Mouse (Mus musculus) embryonic stem cell, embryonic (primary cell): ENCODE measurements around the gene Adck2.

Source experiments
- CTCF ChIA-PET, 4 experiments: fragments of 300-600 bp in 2 of 4; fragments of 350-600 bp in 2 of 4; sonication (Branson Sonifier 250); formaldehyde crosslinking; loops; one replicate each; lab custom pipeline; 2022; ENCODE audit warnings: inconsistent platforms in 2 of 4; lab: Charles Lee
- POLR2A ChIA-PET, 4 experiments: fragments of 300-600 bp in 2 of 4; fragments of 350-600 bp in 2 of 4; sonication (Branson Sonifier 250); formaldehyde crosslinking; loops; one replicate each; lab custom pipeline; 2022; ENCODE audit warnings: antibody characterized with exemption in 4 of 4, inconsistent platforms in 1 of 4; lab: Charles Lee

The Adck2 gene

DNA sequence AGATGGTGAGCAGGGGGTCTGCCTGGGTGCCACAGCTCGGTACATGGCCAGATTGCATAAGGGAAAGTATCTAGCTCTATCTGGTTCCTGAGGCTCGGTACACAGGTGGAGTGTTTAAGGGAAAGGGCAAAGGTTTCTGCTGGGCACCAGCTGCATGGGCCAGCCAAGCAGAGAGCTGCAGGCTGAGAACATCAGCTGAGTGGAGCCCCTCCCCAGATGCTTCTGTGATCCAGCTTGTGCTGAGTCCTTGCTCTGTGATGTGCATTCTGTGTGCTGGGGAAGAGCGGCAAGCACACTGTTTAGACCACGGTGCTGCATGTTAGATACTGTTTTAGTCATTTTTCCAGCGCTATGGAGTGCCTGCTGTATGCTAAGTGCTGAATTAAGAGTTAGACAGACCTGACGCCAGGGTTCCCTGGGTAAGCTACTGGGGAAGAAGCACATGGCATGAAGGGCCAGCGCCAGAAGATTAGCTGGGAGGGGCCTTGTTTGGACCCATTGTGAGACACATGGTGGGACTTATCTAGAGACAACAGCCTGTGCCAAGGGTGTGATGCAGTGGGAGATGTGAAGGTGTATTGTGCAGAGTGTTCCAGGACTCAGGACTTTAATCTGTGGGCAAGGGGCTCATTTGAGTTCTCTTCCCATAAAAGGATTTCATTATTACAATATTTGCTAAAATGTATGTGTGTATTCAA, 7.6 kb downstream of the Adck2 start:
- ChIA-PET CTCF (interaction anchor here in 1 of 4 experiments (1.4 kb wide), 1 partner anchor 14 kb away, joined by 3 read pairs; no protein-coding TSS in a partner anchor), POLR2A (interaction anchor here in 2 of 4 experiments (0.6 to 1.4 kb wide), 4 partner anchors 9 to 202 kb away, joined by 3 to 4 read pairs (median 3); no protein-coding TSS in a partner anchor)

DNA sequence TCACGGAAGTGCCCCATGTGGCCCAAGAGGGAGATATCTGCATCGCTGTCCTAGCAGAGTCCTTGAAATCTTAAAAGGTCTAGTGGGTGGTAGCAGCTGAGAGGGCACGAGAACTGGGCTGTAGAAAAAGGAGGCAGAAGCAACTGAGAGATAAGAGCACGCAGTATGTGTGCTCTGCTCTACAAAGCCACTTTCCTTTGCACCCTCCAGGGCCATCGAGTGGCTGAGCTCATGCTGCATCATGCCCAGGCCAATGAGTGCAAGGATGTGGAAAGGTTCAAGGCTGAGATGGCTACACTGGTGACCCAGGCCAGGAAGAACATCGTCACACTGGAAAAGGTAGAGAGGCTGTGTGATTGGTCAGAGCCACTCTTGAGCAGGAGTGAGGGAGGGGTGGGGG, 11.8 kb downstream of the Adck2 start, which contains the start of gene Gm42420:
Gene Gm42420, plus strand, starts transcription at position 237 of the 400 bp plus-strand sequence.
- ChIA-PET CTCF (interaction anchor here in 1 of 4 experiments (0.8 kb wide), 1 partner anchor 120 kb away, joined by 3 read pairs; no protein-coding TSS in a partner anchor), POLR2A (interaction anchor here in 2 of 4 experiments (0.6 to 1.1 kb wide), 2 partner anchors 12 to 385 kb away, joined by 3 read pairs; no protein-coding TSS in a partner anchor)

- CTCF ChIA-PET = interaction anchor here in 1 of 4 experiments (0.9 kb wide), 1 partner anchor 18 kb away, joined by 3 read pairs; the partner anchor contains the start of gene Adck2
- POLR2A ChIA-PET = interaction anchor here in 2 of 4 experiments (0.9 to 4.1 kb wide), 10 partner anchors 13 to 219 kb away, joined by 3 to 25 read pairs (median 3); partner anchors contain the start of genes Adck2 (in 2 of the 2) and Mrps33 (in 1 of the 2)
Observed at GRCm38 (mm10) chr6:39591481-39591880, 17.8 kb downstream of the Adck2 start.

DNA sequence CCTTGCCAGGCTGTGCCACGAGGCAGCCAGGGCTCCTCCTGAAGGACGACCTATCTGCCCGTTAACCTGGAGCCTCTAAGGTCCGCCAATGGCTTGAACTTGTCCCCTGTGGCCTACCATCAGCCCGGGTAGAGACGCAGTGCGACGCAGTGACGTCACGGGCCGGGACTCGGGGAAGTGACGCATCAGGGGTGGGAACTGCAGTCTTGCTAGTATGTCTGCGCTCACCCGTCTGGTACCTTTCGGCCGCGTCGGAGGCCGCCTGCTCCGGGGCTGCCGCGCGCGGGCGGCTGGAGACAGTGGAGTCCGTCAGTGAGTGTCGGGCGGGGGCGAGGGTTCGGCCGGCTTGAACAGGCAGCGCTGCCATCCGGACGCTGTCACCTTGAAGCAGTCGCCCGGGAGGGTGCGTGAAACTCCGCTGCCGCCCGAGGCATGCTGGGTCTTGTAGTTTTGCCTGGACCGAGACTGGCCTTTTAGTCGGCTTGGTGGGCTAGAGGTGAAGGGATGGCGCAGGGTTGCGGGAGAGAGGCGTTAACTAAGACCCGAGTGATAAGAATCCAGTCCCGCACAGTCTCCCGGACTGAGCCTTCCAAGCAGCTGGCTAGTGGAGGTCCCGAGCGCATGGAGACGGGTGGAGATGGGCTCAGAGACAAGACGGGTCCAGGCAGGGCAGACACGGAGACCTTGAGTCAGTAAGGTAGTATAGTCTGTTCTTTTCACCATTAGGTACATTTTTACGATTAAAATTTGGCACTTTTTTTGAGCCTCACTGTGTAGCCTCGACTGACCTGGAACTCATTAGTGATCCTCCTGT, 18.9 kb downstream of the Adck2 start, which contains the start of gene Ndufb2:
Gene Ndufb2, plus strand, starts transcription at position 174 of the 814 bp plus-strand sequence.
- CTCF ChIA-PET = no interaction called here
- POLR2A ChIA-PET = interaction anchor here in 2 of 4 experiments (0.9 to 4.1 kb wide), 3 partner anchors 18 to 19 kb away, joined by 3 to 25 read pairs (median 7); partner anchors contain the start of gene Adck2 (in 2 of the 2)

GRCm38 (mm10) chr6:39600851-39601250, 27.2 kb downstream of the Adck2 start:
- ChIA-PET CTCF (interaction anchor here in 1 of 4 experiments (0.5 to 0.7 kb wide), 2 partner anchors 33 to 87 kb away, joined by 3 read pairs; no protein-coding TSS in a partner anchor), POLR2A (interaction anchor here in 2 of 4 experiments (0.5 to 0.7 kb wide), 2 partner anchors 109 to 1068 kb away, joined by 3 to 4 read pairs; no protein-coding TSS in a partner anchor)

DNA sequence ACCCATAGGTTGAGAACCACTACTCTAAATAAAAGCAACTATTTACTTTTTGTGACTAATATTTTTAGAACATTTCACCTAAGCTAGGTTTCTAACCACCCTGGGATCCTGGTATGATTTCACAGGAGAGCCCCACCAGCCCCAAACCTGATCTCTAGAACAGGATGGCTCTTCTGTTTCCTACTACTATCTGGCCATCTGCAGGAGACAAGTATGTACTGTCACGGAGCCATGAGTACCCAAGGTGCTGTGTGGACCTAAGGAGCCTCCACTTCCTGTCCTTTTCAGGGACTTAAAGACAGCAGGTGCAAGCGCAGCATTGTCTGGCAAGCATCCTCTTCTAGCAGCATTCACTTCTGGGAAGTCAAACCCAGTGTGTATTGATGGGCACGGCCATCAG, 28.2 kb downstream of the Adck2 start:
- POLR2A ChIA-PET = interaction anchor here in 2 of 4 experiments (0.6 to 0.7 kb wide), 2 partner anchors 345 to 1187 kb away, joined by 3 to 5 read pairs; no protein-coding TSS in a partner anchor
- CTCF ChIA-PET = no interaction called here

GRCm38 (mm10) chr6:39604565-39604964, 30.9 kb downstream of the Adck2 start:
- CTCF ChIA-PET = no interaction called here
- POLR2A ChIA-PET = interaction anchor here in 2 of 4 experiments (1.0 to 1.9 kb wide), 3 partner anchors 9 to 200 kb away, joined by 3 to 4 read pairs (median 3); no protein-coding TSS in a partner anchor

DNA sequence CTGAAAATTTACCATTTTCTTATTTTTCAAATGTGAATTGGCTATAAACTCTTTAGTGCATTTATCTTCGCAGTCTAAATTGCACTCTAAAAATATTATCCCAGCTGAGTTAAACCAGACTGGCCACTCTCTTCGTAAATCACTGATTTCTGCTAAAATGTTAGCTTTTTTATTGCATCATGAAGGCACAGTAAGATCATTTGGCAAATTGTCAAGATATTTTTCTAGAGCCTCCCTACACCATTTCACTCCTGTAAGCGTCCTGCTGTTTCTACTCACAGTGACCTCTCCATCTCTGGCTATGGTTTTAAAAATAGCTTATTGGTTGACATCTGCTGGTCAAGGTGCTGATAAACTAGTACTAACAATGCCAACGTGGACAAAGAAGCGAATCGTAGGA, 32.4 kb downstream of the Adck2 start:
- CTCF ChIA-PET = interaction anchor here in 3 of 4 experiments (0.8 to 3.1 kb wide), 3 partner anchors 143 to 630 kb away, joined by 3 to 9 read pairs (median 4); no protein-coding TSS in a partner anchor
- POLR2A ChIA-PET = interaction anchor here in 3 of 4 experiments (0.6 to 2.5 kb wide), 7 partner anchors 8 to 69 kb away, joined by 3 to 7 read pairs (median 3); no protein-coding TSS in a partner anchor

DNA sequence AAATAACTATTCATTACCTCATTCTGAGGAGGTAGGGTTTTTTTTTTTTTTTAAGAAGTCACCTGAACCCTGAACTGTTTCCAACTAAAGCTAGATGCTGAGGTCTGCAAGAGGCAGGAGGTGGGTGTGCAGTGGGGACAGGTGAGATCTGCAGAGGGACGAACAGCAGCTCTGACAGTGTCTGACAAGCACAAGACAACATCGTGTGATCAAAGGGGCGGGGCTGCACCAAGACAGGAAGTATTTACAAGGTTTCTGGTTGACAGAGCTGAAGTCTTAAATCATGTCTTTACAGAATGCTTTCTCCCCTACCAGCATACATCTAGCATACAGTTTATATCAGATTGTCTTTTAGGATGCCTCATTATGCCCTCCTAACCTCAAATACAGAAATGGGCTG, 33.2 kb downstream of the Adck2 start:
- ChIA-PET POLR2A (interaction anchor here in 3 of 4 experiments (0.6 to 2.5 kb wide), 13 partner anchors 7 to 1055 kb away, joined by 3 to 7 read pairs (median 3); partner anchors contain the start of genes Adck2 (in 1 of the 3), Luc7l2 (in 1 of the 3) and Mrps33 (in 1 of the 3)), CTCF (interaction anchor here (0.6 to 3.1 kb wide), 7 partner anchors 57 to 771 kb away, joined by 3 to 9 read pairs (median 3); no protein-coding TSS in a partner anchor)

DNA sequence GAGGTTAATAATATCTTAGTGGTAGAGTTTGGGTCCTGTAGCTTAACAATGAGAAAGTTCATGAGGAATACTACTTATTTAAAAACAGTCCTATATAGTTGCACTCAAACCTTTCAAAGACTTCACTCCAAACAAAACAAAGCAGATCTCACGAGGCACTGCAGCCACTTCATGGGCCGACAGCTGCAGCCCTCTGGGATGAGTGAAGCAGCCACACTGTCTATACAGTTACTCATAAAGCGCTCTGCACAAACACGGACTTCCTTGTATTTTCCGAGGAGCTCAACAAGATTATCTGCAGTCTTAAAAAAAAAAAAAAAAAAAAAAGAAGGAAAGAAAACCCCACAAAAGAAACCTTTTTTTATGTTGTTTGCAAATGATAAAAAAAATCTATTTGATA, 33.7 kb downstream of the Adck2 start:
- CTCF ChIA-PET = interaction anchor here (0.5 to 3.1 kb wide), 8 partner anchors 45 to 770 kb away, joined by 3 to 9 read pairs (median 4); no protein-coding TSS in a partner anchor
- POLR2A ChIA-PET = interaction anchor here in 3 of 4 experiments (0.5 to 2.5 kb wide), 10 partner anchors 8 to 1056 kb away, joined by 3 to 7 read pairs (median 3); partner anchors contain the start of genes Adck2 (in 1 of the 3), Luc7l2 (in 1 of the 3) and Mrps33 (in 1 of the 3)

- POLR2A ChIA-PET = interaction anchor here in 2 of 4 experiments (0.6 to 0.9 kb wide), 3 partner anchors 17 to 65 kb away, joined by 3 to 4 read pairs (median 3); partner anchors contain the start of gene Ndufb2 (in 1 of the 2)
- CTCF ChIA-PET = interaction anchor here in 2 of 4 experiments (0.6 to 1.2 kb wide), 3 partner anchors 147 to 173 kb away, joined by 3 to 5 read pairs (median 4); no protein-coding TSS in a partner anchor
Observed at GRCm38 (mm10) chr6:39610207-39610606, 36.5 kb downstream of the Adck2 start.

GRCm38 (mm10) chr6:39611296-39611695, 37.6 kb downstream of the Adck2 start:
- POLR2A ChIA-PET = no interaction called here
- CTCF ChIA-PET = interaction anchor here in 1 of 4 experiments (1.0 kb wide), 1 partner anchor 172 kb away, joined by 5 read pairs; no protein-coding TSS in a partner anchor
